Mouse (Mus musculus) heart, postnatal 0 days (tissue): ENCODE data around the gene Ntm. TPM values are rescaled to one million over a fixed set of nuclear protein-coding genes. Genes with fewer than 3 reads are reported as not detected.

Source experiments
- ATAC-seq: fragments of 200-750 bp; cut with Nextera tagmentation; 2 replicates; pipeline ENCODE4 v1.8.0; 2017; ENCODE audit warnings: low read depth, moderate number of reproducible peaks, moderate library complexity; ENCODE audit not compliant: insufficient read depth
- DNase-seq: peaks from one replicate; pipeline ENCODE4 v3.0.0-alpha.2; 2016; ENCODE audit warnings: low spot score
- H3K27ac ChIP-seq: fragments of 300-500 bp; sonication (generic); 2 replicates; pipeline ENCODE4 v1.5.1; 2014; ENCODE audit warnings: low read depth, mild to moderate bottlenecking
- H3K27me3 ChIP-seq: fragments of 300-500 bp; sonication (generic); 2 replicates; pipeline ENCODE4 v1.6.1; 2014; ENCODE audit warnings: low read length, mixed read lengths; ENCODE audit not compliant: control insufficient read depth, insufficient read depth
- H3K36me3 ChIP-seq: fragments of 300-500 bp; sonication (generic); replicated peaks from 2 replicates; pipeline ENCODE4 v1.6.1; 2014; ENCODE audit warnings: low read length, mixed read lengths; ENCODE audit not compliant: control insufficient read depth, insufficient read depth
- H3K4me1 ChIP-seq: fragments of 300-500 bp; sonication (generic); 2 replicates; pipeline ENCODE4 v1.6.1; 2014; ENCODE audit warnings: antibody characterized with exemption; ENCODE audit not compliant: control insufficient read depth, insufficient read depth
- H3K4me2 ChIP-seq: fragments of 300-500 bp; sonication (generic); 2 replicates; pipeline ENCODE4 v1.6.1; 2014; ENCODE audit warnings: low read depth, mild to moderate bottlenecking, low read length, moderate library complexity
- H3K4me3 ChIP-seq: fragments of 300-500 bp; sonication (generic); 2 replicates; pipeline ENCODE4 v1.5.1; 2014; ENCODE audit warnings: low read depth, low read length
- H3K9ac ChIP-seq: fragments of 300-500 bp; sonication (generic); replicated peaks from 2 replicates; pipeline ENCODE4 v1.6.1; 2014; ENCODE audit warnings: low read depth, low read length, mixed read lengths
- H3K9me3 ChIP-seq: fragments of 300-500 bp; sonication (generic); replicated peaks from 2 replicates; pipeline ENCODE4 v1.6.1; 2016; ENCODE audit warnings: low read length; ENCODE audit not compliant: control insufficient read depth
- CTCF ChIP-seq: IDR thresholded peaks from 2 replicates; pipeline ENCODE4 v1.5.1; 2016; ENCODE audit warnings: antibody characterized with exemption, control low read depth, low read depth
- EP300 ChIP-seq: IDR thresholded peaks from 2 replicates; pipeline ENCODE4 v1.6.1; 2016; ENCODE audit warnings: antibody characterized with exemption, low read depth
- WGBS: fragments of 180-500 bp; shearing (Covaris S2); extraction: QIAGEN DNeasy Blood & Tissue Kit; methylation state at CpG from one replicate; pipeline ENCODE4 v1.1.7; 2014; 5-methylcytosine and 5-hydroxymethylcytosine counted together
- polyA plus RNA-seq: library from polyadenylated mRNA; unstranded; fragments of >200 nt; fragmentation: Nextera tagmentation; extraction: Ambion mirVana; gene quantifications from 2 replicates; pipeline ENCODE4 v1.2.1, GENCODE M21; 2015
- total RNA-seq: library from RNA; depleted of rRNA; stranded (reverse); fragments of >200 nt; gene quantifications from 2 replicates; pipeline ENCODE4 v1.2.3, GENCODE M21; 2014; ENCODE audit warnings: low replicate concordance

Gene Ntm
- total and polyA plus RNA-seq, 2 experiments from 2014 or later = 7.1 to 8.8 TPM

DNA sequence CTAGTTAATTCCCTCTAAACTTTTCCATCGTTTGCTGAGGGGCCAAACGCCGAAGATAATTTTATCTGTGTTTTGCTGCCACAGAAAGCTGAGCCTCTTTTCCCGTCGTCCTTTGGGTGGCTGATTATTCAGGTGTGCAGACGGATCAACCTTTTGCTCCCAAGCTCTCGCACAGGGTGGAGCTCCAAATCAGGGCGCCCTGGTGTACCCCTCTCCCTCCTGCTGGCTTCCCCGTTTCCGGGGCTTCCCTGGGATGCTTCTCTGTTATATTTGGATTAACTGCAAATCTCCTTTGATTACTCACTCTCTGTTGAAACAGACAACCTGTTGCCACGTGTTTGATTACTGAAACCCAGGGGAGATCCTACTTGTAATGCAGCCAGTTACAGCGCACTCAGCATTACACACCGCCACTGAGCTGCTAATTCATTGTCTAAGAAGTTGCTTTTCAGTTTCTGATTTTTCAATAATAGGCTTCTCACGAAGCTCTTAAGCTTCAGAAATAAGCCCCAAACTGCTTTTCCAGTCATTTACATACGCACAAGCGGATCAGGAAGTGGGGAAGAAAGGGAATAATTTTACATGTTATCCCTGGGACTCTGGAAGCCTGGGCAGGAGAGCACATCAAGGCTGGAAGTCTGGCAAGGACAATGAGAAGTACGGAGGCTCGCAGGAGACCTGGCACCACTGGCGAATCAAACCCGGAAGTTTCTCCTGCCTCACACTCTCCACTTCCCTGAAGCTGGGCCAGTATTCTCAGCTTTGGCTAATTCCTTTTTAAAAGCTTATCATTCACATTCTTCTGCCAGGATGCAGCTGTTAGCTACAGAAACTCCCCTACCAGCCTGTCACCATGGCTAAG is 19.5 kb downstream of the Ntm start:
- no peaks in the 10 kb centered on the region for H3K9me3 ChIP-seq
- DNase-seq (no peak), ATAC-seq (no peak)
- no peaks in the 10 kb centered on the region for H3K27me3 ChIP-seq
- H3K27ac ChIP-seq = no peak overlapping the region
- H3K4me1 ChIP-seq = peaks cover 6% of the 10 kb centered on the region; the same call in 1 of the 2 replicates
- H3K4me3 ChIP-seq = 0 out of 2 replicates have a peak overlapping the region, but pooled peaks have one; percentile 6
- H3K9ac ChIP-seq = no peak overlapping the region
- 19% methylated on average over 20 of the region's 20 CpGs for WGBS
- TF ChIP-seq CTCF (no peak), EP300 (no peak)
- H3K4me2 ChIP-seq = peak overlapping the region; percentile 32
- H3K36me3 ChIP-seq = no peaks in the 10 kb centered on the region

DNA sequence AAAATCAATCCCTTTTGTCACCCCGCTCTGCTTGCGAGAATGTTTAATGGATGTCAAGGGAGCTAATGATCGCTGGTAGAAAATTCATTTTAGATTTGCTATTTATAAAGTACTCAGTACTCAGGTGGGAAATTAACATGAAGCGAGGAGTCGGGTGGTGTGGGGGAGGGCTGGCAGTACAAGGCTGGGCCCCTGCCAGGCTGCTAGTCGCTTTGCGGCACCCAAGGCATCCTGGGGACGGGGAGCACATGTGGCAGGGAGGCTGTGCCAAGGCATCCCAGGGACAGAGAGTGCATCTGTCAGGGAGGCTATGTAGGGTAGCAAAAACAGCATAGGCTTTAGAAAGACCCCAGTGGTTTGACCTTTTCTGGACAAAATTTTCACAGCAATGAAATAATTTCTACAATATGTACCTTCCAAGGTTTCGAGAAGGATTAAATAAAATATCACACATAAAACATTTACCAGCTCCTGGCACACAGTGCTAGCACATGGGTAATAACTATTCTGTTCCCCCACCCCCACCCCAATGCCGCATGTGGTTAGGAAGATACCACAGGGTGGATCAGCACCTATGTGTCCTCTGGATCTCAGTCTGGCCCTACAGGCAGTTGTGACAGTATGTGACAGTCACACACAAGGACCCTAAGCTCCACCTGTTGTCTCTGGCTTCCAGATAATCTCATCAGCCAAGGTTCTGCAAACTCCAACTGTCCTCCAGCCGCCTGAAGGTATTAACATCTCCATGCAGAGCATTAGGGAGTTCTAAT is 20.6 kb downstream of the Ntm start:
- TF ChIP-seq EP300 (no peak), CTCF (no peak)
- DNase-seq = no peak
- Histone ChIP-seq H3K9me3 (no peaks in the 10 kb centered on the region), H3K4me2 (no peak overlapping the region), H3K9ac (no peak overlapping the region), H3K27ac (no peak overlapping the region), H3K27me3 (no peaks in the 10 kb centered on the region), H3K4me1 (peaks cover 6% of the 10 kb centered on the region; the same call in 1 of the 2 replicates), H3K4me3 (no peak overlapping the region), H3K36me3 (no peaks in the 10 kb centered on the region)
- 48% methylated on average over 11 of the region's 11 CpGs for WGBS
- peak; percentile 85 for ATAC-seq

DNA sequence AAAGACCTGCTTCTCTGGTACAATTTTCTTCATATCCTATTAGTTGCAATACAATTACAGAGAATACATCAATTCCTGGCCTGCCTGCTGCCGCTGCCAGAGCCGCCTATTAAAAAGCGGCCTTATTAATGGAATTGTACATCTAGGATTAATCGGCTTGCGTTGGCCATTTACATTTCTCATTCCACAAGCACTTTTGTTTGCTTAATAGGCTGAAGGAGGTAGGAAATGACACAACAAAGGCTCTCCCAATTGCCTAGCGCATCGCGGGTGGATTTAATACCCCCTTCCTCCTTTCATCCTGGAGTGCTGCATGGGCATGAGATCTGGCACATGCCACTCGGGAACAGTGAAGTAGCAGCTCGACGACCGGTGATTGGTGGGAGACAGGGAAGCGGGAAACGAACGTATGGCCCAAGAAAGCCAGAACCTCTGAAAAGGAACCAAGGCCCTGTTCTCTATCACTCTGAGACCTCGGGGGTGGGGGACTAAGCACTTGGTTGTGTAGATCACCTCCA is 23.4 kb downstream of the Ntm start:
- H3K36me3 ChIP-seq = no peaks in the 10 kb centered on the region
- no peaks in the 10 kb centered on the region for H3K27me3 ChIP-seq
- H3K4me3 ChIP-seq = no peak overlapping the region
- ATAC-seq (no peak), DNase-seq (no peak)
- TF ChIP-seq EP300 = no peak
- TF ChIP-seq CTCF = no peak
- no peak overlapping the region for H3K4me2 ChIP-seq
- 89% methylated on average over 16 of the region's 16 CpGs for WGBS
- no peak overlapping the region for H3K27ac ChIP-seq
- peaks cover 6% of the 10 kb centered on the region; the same call in 1 of the 2 replicates for H3K4me1 ChIP-seq
- H3K9me3 ChIP-seq = no peaks in the 10 kb centered on the region
- no peak overlapping the region for H3K9ac ChIP-seq

DNA sequence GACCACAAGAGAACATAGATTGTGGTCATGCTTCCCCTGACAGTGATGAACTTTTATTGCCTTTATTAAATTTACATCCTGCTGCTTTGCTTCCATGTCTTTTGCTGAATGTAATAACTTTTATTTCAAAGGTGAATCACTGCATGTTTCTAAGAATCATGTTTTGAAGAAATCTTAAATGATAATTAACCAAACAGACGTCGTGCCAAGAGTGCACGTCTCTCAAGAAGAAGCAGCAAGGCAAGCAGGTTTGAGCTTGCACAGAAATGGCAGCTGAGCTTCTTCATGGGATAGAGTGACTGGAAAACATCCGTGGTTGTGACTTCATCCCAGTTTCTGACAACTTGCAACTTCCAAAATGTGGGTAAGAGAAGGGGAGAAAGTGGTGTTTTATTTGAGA is 34.1 kb downstream of the Ntm start:
- Histone ChIP-seq H3K27me3 (no peaks in the 10 kb centered on the region), H3K4me3 (no peak overlapping the region), H3K9me3 (no peaks in the 10 kb centered on the region), H3K9ac (no peak overlapping the region), H3K4me2 (no peak overlapping the region), H3K36me3 (no peaks in the 10 kb centered on the region), H3K27ac (no peak overlapping the region), H3K4me1 (no peaks in the 10 kb centered on the region)
- ATAC-seq (no peak), DNase-seq (no peak)
- TF ChIP-seq EP300 (no peak), CTCF (no peak)
- 75% methylated on average over 4 of the region's 4 CpGs for WGBS

DNA sequence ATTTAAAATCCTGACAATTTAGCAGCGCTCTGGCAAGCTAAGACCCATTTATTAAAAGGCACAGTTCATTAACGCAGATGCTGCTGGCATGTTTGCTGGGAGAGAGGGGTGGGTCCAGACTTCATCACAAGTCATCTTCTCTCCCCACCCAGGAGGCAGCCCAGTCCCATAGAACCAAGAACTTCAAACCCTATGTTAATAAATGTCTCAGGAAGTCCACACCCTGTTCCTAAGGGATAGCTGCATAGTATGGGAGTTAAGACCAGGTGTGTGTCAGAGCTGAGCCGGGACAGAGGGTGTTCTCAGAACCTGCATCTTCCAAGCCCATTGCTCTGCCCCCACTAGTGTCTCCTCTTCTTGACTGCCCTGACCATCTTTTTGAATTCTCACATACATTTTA is 37.6 kb downstream of the Ntm start:
- H3K9me3 ChIP-seq = no peaks in the 10 kb centered on the region
- DNase-seq = no peak
- H3K9ac ChIP-seq = no peak overlapping the region
- TF ChIP-seq EP300 (no peak), CTCF (no peak)
- no peak overlapping the region for H3K4me3 ChIP-seq
- H3K27ac ChIP-seq = no peak overlapping the region
- no peaks in the 10 kb centered on the region for H3K36me3 ChIP-seq
- no peak overlapping the region for H3K4me2 ChIP-seq
- H3K4me1 ChIP-seq = no peaks in the 10 kb centered on the region
- 80% methylated on average over 3 of the region's 3 CpGs for WGBS
- ATAC-seq = no peak
- no peaks in the 10 kb centered on the region for H3K27me3 ChIP-seq
